Mouse (Mus musculus) lung, embryonic 16.5 days (tissue): ENCODE results near the gene 9930111J21Rik1. TPM values are rescaled to one million over a fixed set of nuclear protein-coding genes. Genes with fewer than 3 reads are reported as not detected.
"Not testable (repeated sequence)": the region's sequence is repeated elsewhere in the genome, so short reads cannot be mapped to it uniquely, and the experiment has no call there.

Source experiments
- ATAC-seq: fragments of 200-750 bp; cut with Nextera tagmentation; 2 replicates; pipeline ENCODE4 v1.8.0; 2017; ENCODE audit warnings: low read depth, mild to moderate bottlenecking, moderate library complexity
- H3K27ac ChIP-seq: fragments of 300-500 bp; sonication (generic); 2 replicates; pipeline ENCODE4 v1.5.1; 2014; ENCODE audit warnings: mild to moderate bottlenecking, control low read depth, low read length
- H3K27me3 ChIP-seq: fragments of 300-500 bp; sonication (generic); 2 replicates; pipeline ENCODE4 v1.6.1; 2014; ENCODE audit warnings: low read depth, low read length, mixed read lengths; ENCODE audit not compliant: control insufficient read depth, insufficient read depth
- H3K36me3 ChIP-seq: fragments of 300-500 bp; sonication (generic); 2 replicates; pipeline ENCODE4 v1.6.1; 2014; ENCODE audit warnings: low read length; ENCODE audit not compliant: control insufficient read depth, insufficient read depth
- H3K4me1 ChIP-seq: fragments of 300-500 bp; sonication (generic); replicated peaks from 2 replicates; pipeline ENCODE4 v1.6.1; 2014; ENCODE audit warnings: low read length, mixed read lengths; ENCODE audit not compliant: control insufficient read depth, insufficient read depth
- H3K4me2 ChIP-seq: fragments of 300-500 bp; sonication (generic); 2 replicates; pipeline ENCODE4 v1.6.1; 2014; ENCODE audit warnings: low read depth, low read length, control low read depth
- H3K4me3 ChIP-seq: fragments of 300-500 bp; sonication (generic); 2 replicates; pipeline ENCODE4 v1.5.1; 2014; ENCODE audit warnings: mild to moderate bottlenecking, low read length, control low read depth
- H3K9ac ChIP-seq: fragments of 300-500 bp; sonication (generic); 2 replicates; pipeline ENCODE4 v1.6.1; 2014; ENCODE audit warnings: low read length, control low read depth
- H3K9me3 ChIP-seq: fragments of 300-500 bp; sonication (generic); 2 replicates; pipeline ENCODE4 v1.6.1; 2016; ENCODE audit warnings: low read length; ENCODE audit not compliant: control insufficient read depth
- WGBS: fragments of 180-500 bp; shearing (Covaris S2); extraction: QIAGEN DNeasy Blood & Tissue Kit; methylation state at CpG from one replicate; pipeline ENCODE4 v1.1.7; 2014; 5-methylcytosine and 5-hydroxymethylcytosine counted together
- polyA plus RNA-seq: library from polyadenylated mRNA; unstranded; fragments of >200 nt; fragmentation: Nextera tagmentation; extraction: Ambion mirVana; gene quantifications from 2 replicates; pipeline ENCODE4 v1.2.1, GENCODE M21; 2015

9930111J21Rik1 gene
- polyA plus RNA-seq, 1 experiment from 2014 or later: 0.85 TPM

GRCm38 (mm10) chr11:48928068-48928467, 51.1 kb downstream of the 9930111J21Rik1 start:
- not testable (repeated sequence) for ATAC-seq
- 69% methylated on average over 1 of the region's 1 CpGs for WGBS

GRCm38 (mm10) chr11:48926437-48926836, 52.8 kb downstream of the 9930111J21Rik1 start:
- not testable (repeated sequence) for H3K9me3 ChIP-seq, H3K4me2 ChIP-seq, H3K27me3 ChIP-seq, ATAC-seq, H3K9ac ChIP-seq, H3K4me3 ChIP-seq, H3K4me1 ChIP-seq, H3K36me3 ChIP-seq, H3K27ac ChIP-seq

More at GRCm38 (mm10) chr11:48928068-48928467, 51.1 kb downstream of the 9930111J21Rik1 start:
- not testable (repeated sequence) for H3K27me3 ChIP-seq, H3K9ac ChIP-seq, H3K27ac ChIP-seq, H3K4me1 ChIP-seq, H3K4me3 ChIP-seq, H3K9me3 ChIP-seq, H3K4me2 ChIP-seq, H3K36me3 ChIP-seq

- 75% methylated on average over 5 of the region's 5 CpGs for WGBS
- H3K4me1 ChIP-seq, H3K4me3 ChIP-seq, H3K27ac ChIP-seq, H3K9ac ChIP-seq, H3K9me3 ChIP-seq, H3K27me3 ChIP-seq, ATAC-seq, H3K36me3 ChIP-seq, H3K4me2 ChIP-seq: not testable (repeated sequence)
These were observed 55.4 kb downstream of the 9930111J21Rik1 start for GRCm38 (mm10) chr11:48923818-48924217.

- no peak overlapping the region for H3K27ac ChIP-seq
- no peak overlapping the region for H3K9ac ChIP-seq
- H3K36me3 ChIP-seq: no peaks in the 10 kb centered on the region
- no peaks in the 10 kb centered on the region for H3K9me3 ChIP-seq
- H3K4me2 ChIP-seq: no peak overlapping the region
- ATAC-seq: no peak
- no peaks in the 10 kb centered on the region for H3K27me3 ChIP-seq
- no peak overlapping the region for H3K4me3 ChIP-seq
- 62% methylated on average over 3 of the region's 3 CpGs for WGBS
- H3K4me1 ChIP-seq: no peaks in the 10 kb centered on the region
These were observed 60.8 kb downstream of the 9930111J21Rik1 start for GRCm38 (mm10) chr11:48918380-48918779.

- Histone ChIP-seq H3K4me3 (no peak overlapping the region), H3K4me1 (no peaks in the 10 kb centered on the region), H3K9ac (no peak overlapping the region), H3K36me3 (no peaks in the 10 kb centered on the region), H3K4me2 (no peak overlapping the region), H3K27me3 (no peaks in the 10 kb centered on the region), H3K9me3 (no peaks in the 10 kb centered on the region), H3K27ac (no peak overlapping the region)
- ATAC-seq: no peak
- 89% methylated on average over 1 of the region's 1 CpGs for WGBS
These were observed 65.6 kb downstream of the 9930111J21Rik1 start for GRCm38 (mm10) chr11:48913611-48914010.

GRCm38 (mm10) chr11:48908459-48908858, 70.7 kb downstream of the 9930111J21Rik1 start:
- Histone ChIP-seq H3K36me3 (no peaks in the 10 kb centered on the region), H3K27ac (no peak overlapping the region), H3K9me3 (no peaks in the 10 kb centered on the region), H3K4me3 (no peak overlapping the region), H3K9ac (no peak overlapping the region), H3K4me1 (no peaks in the 10 kb centered on the region), H3K27me3 (no peaks in the 10 kb centered on the region), H3K4me2 (no peak overlapping the region)
- 41% methylated on average over 1 of the region's 1 CpGs for WGBS
- no peak for ATAC-seq

- Histone ChIP-seq H3K27me3 (no peaks in the 10 kb centered on the region), H3K36me3 (no peaks in the 10 kb centered on the region), H3K4me3 (no peak within 1 kb of the TSS), H3K9ac (no peak within 1 kb of the TSS), H3K27ac (no peak within 1 kb of the TSS), H3K4me1 (no peaks in the 10 kb centered on the region), H3K4me2 (no peak within 1 kb of the TSS), H3K9me3 (no peaks in the 10 kb centered on the region)
- ATAC-seq: no peak
- WGBS: 55% methylated on average over 2 of the region's 2 CpGs
These were observed 77.2 kb downstream of the 9930111J21Rik1 start, which contains the start of gene Gm5431 for GRCm38 (mm10) chr11:48902021-48902420. TSS of gene Gm5431 (minus strand) at chr11:48902214.

GRCm38 (mm10) chr11:48901567-48901930, 77.6 kb downstream of the 9930111J21Rik1 start:
- not testable (repeated sequence) for H3K4me1 ChIP-seq, H3K4me2 ChIP-seq, H3K27ac ChIP-seq, H3K9ac ChIP-seq, H3K4me3 ChIP-seq, H3K27me3 ChIP-seq, H3K36me3 ChIP-seq, H3K9me3 ChIP-seq, ATAC-seq
- WGBS: 79% methylated on average over 1 of the region's 1 CpGs

- H3K4me3 ChIP-seq, H3K4me2 ChIP-seq, H3K36me3 ChIP-seq, H3K27ac ChIP-seq, H3K4me1 ChIP-seq, ATAC-seq, H3K9ac ChIP-seq, H3K27me3 ChIP-seq, H3K9me3 ChIP-seq: not testable (repeated sequence)
- 66% methylated on average over 6 of the region's 6 CpGs for WGBS
These were observed 78.3 kb downstream of the 9930111J21Rik1 start for GRCm38 (mm10) chr11:48900654-48901566.
